Mouse (Mus musculus): ENCODE data around the gene Trappc6a. TPM values are rescaled to one million over a fixed set of nuclear protein-coding genes. Genes with fewer than 3 reads are reported as not detected.
"Not testable (repeated sequence)": the region's sequence is repeated elsewhere in the genome, so short reads cannot be mapped to it uniquely, and the experiment has no call there.

Gene Trappc6a
- total RNA-seq, 2 experiments from 2014 or later, result 45.8 to 46.8 TPM

DNA sequence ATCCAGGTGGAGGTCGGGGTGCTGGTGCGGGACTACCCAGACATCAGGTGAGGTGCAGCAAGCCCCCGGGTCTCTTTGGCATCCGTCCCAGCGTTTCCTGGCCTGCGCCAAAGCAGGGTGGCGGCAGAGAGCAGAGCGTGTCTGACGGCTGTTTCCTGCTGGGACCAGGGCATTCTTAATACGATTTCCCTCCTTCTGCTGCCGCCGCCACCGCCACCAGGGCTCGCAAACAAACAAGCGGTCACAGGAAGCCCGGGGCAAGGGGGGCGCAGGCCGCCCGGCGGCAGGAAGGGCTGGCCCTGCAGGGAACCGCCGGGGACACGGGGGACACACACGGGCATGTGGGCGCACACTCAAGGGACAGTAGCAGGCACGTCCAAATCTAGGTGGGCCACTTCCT lies 16.5 kb upstream of the Trappc6a start:
- DNase-seq, result peak; percentile 71

DNA sequence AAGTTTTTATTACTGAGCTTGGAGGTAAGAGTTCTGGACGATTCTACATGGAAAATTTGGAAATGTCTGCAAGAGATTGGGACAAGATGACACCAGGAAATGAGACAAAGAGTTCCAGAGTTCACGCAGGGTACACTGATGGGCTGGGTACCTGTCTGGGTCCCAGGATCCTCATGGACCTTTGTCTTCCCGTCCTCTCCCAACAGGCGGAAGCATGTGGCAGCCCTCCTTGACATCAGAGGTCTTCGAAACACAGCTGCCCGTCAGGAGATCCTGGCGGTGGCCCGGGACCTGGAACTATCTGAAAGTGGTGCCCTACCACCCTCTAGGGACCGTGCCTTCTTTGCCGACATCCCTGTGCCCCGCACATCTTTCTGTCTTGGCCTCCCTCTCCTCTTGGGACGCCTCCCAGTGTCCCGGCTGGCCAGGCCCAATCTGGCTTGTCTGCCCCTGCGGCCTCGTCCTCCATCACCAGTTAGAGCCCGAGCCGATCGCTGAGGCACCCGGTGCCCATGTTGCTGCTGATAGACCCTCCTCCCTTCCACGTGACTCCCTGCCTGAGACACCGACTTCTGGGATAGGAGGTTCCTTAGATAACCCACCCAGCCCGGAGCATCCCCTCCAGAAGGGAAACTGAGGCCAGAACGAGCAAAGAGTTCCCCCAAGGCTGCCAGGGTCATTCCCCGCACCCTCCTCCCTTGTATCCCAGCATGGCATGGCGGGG lies 13.3 kb upstream of the Trappc6a start:
- DNase-seq, result no peak

DNA sequence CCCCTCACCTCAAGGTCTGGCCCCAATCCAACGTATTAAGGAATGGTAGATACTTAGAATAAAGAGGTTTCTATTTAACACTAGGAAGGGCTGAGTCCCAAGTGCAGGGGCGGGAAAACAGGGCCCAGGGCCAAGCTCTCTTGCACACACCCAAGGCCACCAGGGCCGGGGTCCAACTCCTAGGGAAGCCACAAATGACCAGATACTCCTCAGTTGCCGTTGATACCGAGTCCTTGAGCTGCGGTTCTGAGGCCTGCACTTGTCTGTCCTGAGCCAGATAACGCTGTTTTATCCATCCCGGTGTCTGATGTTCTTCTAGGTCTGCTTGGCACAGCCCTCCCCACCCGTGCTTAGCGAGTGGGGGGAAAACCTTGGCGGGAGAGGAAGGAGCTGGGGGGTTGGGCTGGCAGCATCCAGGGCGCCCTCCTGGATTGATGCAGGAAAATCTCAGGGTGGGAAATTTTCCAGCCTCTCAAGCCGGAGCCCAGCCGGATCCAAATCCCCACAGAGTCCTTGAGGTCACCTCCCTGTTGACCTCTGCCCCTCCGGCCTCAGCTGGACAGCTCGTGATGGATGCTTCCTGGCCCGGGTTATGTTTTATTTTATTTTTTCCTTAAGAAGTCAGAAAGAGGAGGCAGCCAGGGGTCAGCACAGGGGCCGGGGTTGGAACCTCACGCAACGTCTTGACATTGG lies 12.5 kb upstream of the Trappc6a start:
- peak; percentile 45 for DNase-seq

DNA sequence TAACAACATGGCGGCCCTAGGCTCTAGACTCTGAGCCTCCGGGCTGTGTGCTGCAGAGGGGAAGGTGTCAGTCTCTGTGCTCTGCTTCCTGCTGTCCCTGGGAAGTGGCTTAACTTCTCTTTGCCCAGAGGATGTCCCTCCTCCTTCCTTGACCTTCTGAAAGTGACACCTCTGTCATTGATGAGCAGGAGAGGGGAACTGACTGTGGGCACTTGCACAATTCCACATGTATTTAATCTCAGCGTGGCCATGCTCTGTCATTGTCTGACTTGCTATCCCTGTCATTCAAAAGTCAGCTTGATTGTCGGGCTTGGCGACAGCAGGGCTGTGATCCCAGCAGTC lies 12.0 kb upstream of the Trappc6a start:
- DNase-seq, result no peak

DNA sequence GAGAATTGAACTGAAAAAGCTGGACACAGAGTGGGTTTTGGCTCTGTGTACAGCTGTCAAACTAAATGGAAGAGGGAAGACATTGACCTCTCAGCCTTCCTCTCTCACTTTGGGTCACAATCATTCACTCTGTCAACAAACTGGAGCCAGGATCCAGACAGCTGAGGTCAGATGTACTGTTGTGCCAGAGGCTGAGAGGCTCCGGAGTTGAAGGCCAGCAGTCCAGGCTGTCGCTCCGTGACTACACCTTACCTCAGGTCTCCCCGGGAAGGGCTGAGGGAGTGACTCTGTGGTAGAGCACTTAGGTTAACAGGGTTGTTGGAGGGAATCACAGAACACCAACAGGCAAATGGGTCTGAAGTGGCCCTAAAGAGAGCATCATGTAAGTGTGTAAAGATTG lies 9.9 kb upstream of the Trappc6a start:
- no peak for DNase-seq

DNA sequence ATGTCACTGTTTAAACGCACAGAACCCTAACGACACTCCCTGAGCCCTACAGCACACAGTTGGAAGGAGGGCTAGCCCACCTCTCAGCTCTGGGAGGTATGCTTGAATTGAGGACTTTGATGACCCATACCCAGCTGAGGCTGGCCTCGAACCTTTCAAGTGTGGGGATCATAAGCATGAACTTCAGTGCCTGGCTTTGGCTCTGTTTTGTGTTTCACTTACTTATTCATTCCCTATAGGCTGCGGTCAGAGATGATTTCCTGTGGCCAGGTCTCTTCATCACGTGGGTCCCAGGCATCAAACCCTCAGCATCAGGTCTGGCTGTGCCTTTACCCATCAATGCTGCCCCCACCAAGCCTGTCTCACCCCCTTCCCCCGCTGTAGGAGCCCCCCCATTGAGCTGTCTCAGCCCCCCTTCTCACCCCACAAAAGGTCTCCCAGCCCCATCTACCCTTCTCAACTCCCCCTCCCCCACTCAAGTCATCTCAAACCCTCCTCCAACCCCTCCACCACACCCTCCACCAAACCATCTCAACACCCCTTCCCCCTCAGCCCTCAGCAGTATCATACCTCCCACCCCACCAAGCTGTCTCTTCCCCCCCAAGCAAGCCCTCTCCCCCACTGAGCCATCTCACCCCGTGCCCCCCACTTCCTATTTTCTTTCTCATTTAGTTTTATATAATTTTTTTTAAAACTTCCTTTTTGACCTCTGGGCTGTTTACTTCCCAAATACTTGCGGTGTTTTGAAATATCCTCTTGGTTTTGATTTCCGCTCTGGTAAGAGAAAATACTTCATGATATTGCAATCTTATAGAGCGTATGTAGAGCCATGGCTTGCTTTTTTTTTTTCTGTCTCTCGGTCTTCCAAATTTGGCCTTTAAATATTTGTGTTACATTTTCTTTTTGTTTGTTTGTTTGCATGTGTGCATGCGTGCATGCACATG lies 7.5 kb upstream of the Trappc6a start:
- DNase-seq, result no peak

DNA sequence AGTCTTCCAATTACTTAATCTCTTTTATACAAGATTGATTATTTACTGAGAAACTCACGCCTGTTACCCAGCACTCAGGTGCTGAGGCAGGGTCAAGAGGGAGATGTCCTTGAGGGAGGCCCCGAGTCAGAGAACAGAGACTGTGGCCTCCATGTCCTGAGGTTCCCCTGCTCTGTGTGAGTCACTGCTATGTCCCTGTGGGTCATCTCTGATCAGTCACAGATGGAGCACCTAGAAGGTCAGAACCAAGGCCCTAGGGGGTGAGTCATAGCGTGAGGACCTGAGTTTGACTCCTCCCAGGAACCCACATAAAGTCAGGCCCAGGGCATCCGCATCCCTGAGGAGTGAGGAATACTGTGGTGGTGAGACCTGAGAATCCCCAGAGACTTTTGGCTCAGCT lies 6.5 kb upstream of the Trappc6a start:
- DNase-seq, result no peak

DNA sequence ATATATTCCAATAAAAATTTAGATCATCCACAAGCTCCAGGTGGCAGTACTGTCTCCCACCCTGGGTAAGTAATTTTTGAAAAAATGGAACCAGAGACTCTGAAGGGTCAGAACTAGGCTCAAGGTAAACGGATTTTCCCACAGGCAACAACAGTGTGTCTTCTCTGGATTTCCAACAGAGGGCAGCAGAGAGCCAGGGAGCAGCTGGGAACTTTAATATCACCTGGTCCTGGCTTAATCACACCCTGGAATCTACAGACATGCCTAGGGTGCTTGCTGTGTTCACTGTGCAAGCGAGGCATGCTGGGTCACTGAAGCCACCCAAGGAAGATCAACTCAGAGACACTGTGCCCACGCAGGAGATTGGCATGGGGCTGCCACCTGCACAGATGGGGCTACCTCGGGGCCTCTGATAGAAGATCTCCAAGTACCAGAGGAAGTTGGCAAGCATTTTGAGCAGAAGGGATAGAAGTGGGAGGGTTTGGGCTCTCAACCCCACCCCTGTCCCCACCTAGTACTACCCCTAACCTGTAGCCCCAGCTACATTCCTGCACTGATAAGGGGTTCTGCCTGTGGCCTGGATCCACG lies 4.6 kb upstream of the Trappc6a start:
- peak; percentile 62 for DNase-seq

DNA sequence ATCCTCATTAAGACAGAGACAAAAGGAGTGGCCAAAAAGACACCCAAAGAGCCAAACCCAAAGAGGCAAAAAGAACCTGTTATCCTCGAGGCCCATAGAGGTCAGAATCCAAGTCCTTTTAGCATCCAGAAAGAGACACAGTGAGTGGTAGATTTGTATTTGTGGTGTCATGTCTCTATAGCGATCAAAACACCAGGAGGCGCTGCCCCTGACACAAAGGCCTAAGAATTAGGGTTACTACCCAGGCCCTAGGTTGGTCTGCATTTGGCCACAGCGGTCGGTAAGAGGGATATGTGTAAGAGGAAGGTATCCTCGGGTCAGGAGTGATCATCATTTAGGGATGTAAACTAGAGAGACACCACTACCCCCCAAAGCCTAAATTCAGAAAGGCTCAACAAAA lies 1.9 kb upstream of the Trappc6a start:
- no peak for DNase-seq

DNA sequence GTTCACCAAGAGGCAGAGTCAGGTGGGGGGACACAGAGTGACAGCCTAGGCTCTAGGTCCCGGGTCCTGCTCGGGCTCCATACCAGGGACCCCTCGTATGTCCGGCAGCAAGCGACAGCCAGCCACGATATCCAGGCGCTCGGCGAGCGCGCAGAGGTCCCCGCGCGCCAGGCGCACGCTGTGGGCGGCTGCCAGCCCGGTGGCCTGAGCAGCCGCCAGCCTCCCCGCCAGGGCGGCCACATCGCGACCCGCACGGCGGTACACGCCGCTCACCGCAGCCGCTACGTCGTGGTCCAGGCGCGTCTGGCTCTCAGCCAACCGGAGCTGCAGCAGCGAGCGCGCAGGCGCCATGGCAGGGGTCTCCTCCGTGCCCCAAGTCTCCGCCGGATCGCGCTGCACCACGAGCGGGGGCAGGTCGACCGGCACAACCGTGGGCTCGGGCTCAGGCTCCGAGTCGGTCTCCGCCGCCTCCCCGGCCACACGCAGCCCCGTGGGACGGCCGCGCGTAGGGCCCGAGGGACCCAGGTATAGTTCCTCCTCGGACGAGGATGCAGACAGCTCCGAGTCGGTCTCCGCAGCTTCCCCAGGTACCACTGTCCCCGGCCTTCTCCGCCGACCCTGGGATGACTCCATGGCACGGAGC lies 1.1 kb upstream of the Trappc6a start:
- peak; percentile 70 for DNase-seq

DNA sequence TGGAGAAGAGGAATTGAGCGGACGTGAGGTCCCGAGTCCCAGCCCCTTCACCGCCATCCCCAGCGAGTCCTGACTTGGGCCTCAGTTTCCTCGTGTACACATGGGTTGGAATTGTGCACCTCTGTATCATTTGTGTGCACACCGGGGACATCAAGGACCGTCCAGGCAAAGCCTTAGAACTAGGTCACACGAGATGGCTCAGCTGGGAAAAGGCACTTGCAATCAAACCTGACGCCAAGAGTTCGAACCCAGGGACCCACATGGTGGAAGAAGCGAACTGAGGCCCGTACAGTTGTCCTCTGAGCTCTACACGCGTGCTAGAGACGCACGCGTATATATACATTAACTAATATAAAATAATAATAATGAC lies 598 bp upstream of the Trappc6a start:
- no peak for DNase-seq

DNA sequence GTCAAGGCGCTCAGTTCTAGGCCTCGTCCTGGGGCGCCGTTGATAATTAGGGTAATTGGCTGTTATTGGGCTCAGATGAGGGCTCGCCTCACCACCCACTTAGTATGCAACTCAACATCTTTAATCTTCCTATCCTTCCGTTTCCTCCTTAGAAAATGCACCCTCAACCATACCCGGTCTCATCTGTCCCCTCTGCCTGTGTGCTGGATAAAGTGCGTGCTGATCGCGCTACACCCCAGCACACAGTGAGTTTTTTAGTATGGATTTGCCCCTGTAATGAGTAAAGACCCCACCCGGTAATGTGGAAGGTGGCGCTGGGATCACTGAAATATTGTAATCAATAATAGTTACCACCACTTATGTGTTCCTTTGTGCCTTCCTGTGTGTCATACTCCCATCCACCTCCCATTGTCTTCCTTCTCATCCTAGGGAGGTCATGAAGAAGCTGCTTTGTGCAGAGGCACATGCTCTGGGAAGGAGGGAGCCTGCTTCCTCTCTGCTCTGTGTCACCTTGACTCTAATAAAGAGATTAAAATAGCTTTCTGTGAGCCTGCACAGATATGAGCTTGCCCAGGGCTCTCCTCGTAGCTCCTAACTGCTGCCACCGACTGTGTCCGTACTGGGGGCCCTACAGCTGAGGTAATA lies 851 bp downstream of the Trappc6a start:
- DNase-seq, result no peak

DNA sequence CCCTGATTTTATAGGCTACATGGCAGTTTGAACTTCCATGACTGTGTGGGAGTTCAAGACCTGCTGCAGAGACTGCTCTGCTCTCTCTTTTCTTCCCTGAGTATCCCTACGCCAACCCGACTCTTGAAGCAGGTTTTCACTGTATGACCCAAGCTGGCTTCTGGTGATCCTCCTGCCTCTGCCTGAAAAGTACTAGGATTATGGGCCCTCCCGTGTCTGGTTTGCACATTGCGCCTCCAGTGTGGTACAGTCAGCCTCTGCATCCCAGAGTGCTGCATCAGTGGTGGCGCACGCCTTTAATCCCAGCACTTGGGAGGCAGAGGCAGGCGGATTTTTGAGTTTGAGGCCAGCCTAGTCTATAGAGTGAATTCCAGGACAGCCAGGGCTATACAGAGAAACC lies 1.6 kb downstream of the Trappc6a start:
- DNase-seq, result no peak

DNA sequence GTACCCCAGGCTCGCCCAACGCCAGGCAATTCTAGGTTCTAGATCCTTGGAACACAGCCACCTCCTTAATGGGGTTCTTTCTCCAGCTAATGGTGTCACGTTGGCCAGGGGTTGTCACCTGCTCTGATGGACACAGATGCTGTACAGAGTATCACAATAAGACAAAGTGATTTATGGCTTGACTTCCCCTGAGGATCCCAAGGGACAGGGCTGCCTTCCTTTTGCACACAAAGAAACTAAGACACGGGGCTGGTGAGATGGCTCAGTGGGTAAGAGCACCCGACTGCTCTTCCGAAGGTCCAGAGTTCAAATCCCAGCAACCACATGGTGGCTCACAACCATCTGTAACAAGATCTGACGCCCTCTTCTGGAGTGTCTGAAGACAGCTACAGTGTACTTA lies 3.7 kb downstream of the Trappc6a start:
- DNase-seq, result not testable (repeated sequence)

DNA sequence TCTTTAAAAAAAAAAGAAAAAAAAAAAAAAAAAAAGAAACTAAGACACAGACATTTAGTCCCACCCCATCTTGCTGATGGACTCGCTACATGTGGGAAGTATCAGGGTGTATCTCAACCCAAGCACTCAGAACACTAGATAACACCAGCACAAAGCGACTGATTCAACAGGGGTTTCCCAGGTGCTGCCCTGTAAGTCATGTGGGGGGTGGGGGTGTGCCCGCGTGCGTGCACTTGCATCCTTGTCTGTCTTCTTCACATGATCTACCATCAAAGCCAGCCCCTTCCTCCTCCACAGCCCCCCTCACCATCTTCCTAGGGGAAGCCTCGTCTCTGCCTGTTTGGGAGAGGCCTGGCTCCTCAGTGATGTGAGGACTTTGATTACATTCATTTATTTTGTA lies 4.2 kb downstream of the Trappc6a start:
- no peak for DNase-seq

DNA sequence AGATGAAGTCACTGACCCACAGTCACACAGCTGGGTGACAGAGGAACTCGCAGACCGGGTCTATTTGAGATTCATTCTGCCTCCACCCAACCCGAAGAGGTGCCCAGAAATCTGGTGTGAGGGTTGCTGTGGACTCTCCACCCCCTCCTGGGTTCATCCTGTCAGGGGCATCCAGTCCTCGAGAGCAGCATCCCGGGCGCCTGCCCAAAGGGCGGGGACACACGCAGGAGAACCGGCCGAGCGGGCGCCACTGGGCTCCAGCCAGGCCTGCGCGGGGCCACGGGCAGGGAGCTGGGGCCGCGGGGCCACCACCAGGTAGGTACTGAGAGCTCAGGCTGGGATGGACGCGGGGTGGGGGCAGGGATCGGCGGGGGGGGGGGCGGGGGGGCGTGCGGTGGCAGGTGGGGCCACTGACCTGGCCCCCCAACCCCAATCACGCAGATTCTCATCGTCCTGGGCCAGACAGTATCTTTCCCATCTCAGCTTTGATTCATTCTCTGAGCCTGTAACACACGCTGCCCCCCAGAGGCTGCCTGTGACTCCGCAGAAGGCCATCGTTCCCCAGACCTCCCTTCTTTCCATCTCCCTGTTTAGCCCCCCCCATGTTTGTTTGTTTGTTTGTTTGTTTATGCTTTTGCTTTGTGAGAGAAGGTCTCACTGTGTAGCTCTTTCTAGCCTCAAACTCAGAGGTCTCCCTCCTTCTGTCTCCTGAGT lies 9.6 kb downstream of the Trappc6a start, which contains the start of gene Nkpd1:
Nkpd1 (plus strand) TSS at position 187 of the 714 bp plus-strand sequence.
- peak; percentile 30 for DNase-seq

DNA sequence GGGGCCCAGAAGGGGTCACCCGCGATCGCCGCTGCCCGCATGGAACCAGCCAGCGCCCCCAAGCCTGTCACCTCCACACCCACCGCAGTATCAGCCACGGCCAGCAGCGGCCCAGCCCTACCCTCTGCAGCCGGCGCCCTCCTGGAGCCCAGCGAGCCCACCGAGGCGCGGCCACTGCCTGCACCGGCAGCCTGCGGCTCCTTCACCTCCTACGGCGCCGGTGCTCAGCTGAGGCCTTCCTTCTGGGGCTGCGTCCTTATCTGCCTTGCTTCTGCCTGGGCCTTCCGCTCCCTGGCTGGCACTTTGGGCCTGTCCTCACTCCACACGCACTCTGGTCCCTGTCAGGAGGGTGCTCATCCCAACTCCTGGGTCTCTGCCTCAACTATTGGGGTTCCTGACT lies 11.8 kb downstream of the Trappc6a start:
- no peak for DNase-seq

DNA sequence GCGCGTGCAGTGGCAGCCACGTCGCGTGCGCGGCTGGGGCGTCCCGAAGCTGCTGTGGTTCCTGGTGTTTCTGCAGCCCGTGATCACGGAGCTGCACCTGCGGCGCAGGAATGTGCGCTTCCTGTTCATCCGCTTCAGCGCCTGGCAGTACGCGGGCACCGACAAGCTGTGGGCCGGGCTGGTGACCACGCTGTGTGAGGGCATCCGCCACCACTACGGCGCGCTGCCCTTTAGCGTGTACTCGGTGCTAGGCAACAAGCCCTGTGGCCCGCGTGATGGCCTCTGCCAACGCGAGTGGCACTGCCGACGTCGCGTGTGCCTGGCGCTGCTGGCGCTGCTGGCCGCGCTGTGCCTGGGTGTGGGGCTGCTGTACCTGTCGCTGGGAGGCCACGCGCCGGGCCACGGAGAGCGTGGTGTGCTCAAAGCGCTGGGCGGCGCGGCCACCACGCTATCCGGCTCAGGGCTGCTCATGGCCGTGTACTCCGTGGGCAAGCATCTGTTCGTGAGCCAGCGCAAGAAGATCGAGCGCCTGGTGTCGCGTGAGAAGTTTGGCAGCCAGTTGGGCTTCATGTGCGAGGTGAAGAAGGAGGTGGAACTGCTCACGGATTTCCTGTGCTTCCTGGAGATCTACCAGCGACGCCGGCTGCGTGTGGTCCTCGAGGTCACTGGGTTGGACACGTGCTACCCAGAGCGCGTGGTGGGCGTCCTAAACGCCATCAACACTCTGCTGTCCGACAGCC lies 15.0 kb downstream of the Trappc6a start:
- DNase-seq, result no peak

DNA sequence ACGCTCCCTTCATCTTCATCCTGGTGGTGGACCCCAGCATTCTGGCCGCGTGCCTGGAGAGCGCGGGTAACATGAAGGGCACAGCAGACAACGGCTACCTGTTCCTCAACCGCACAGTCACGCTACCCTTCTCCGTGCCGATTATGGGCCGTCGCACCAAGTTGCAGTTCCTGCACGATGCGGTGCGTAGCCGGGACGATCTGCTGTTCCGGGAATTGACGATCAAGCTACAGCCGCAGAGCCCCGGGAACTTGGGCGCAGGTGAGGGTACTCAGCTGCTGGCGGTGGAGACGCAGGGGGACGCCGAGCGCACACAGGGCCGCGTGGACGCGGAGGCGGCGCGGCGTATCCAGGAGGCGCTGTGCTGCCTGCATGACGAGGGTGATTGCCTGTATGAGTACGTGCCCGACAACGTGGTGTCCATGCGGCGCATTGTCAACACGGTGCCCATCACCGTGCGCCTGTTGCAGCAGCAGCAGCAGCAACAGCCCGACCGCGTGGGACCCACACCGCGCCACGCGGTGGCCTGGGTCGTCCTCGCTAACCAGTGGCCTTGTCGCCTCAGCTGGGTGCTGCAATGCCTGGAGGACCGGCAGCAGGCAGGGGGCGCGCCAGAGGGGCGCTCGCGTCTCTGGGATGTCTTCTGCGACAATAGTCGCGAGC lies 15.7 kb downstream of the Trappc6a start:
- DNase-seq, result peak; percentile 76

Measured in heart, postnatal 4 days (tissue).